Mouse (Mus musculus) heart, adult 8-10 months (tissue): ENCODE measurements around the gene Top2a. TPM values are rescaled to one million over a fixed set of nuclear protein-coding genes. Genes with fewer than 3 reads are reported as not detected.
A peak's percentile ranks its signal among the peaks of the same experiment; 100 is the strongest.

Source experiments
- DNase-seq: peaks from one replicate; pipeline ENCODE4 v3.0.0; 2022; ENCODE audit warnings: low spot score
- total RNA-seq, 4 experiments: library from RNA; stranded (reverse); gene quantifications; 2 replicates each; pipeline ENCODE4 v1.2.4; 2022

Gene Top2a
- total RNA-seq, 4 experiments from 2014 or later = 0.41 to 3.2 (median 0.94) TPM

GRCm38 (mm10) chr11:98964616-98965415 is 59.2 kb downstream of the Top2a start:
- DNase-seq = peak; percentile 65

- no peak for DNase-seq
These were observed 59.8 kb downstream of the Top2a start for GRCm38 (mm10) chr11:98964201-98964615.

GRCm38 (mm10) chr11:98963191-98964021 is 60.6 kb downstream of the Top2a start:
- DNase-seq = peak; percentile 88

GRCm38 (mm10) chr11:98962421-98963095 is 61.4 kb downstream of the Top2a start:
- no peak for DNase-seq

- DNase-seq = no peak
These were observed 62.2 kb downstream of the Top2a start for GRCm38 (mm10) chr11:98961766-98962165.

- no peak for DNase-seq
These were observed 62.9 kb downstream of the Top2a start for GRCm38 (mm10) chr11:98961051-98961592.

GRCm38 (mm10) chr11:98960313-98960906 is 63.6 kb downstream of the Top2a start:
- DNase-seq = peak; percentile 72

- peak; percentile 92 for DNase-seq
These were observed 64.3 kb downstream of the Top2a start for GRCm38 (mm10) chr11:98959437-98960312.

GRCm38 (mm10) chr11:98956340-98956739 is 67.6 kb downstream of the Top2a start:
- no peak for DNase-seq

GRCm38 (mm10) chr11:98955707-98956235 is 68.2 kb downstream of the Top2a start:
- no peak for DNase-seq

- no peak for DNase-seq
These were observed 68.9 kb downstream of the Top2a start for GRCm38 (mm10) chr11:98954801-98955706.

- peak; percentile 72 for DNase-seq
These were observed 69.6 kb downstream of the Top2a start for GRCm38 (mm10) chr11:98954373-98954772.

GRCm38 (mm10) chr11:98953835-98954320 is 70.1 kb downstream of the Top2a start:
- DNase-seq = no peak

GRCm38 (mm10) chr11:98953361-98953760 is 70.6 kb downstream of the Top2a start:
- DNase-seq = no peak

- DNase-seq = no peak
These were observed 71.3 kb downstream of the Top2a start for GRCm38 (mm10) chr11:98952736-98953135.

GRCm38 (mm10) chr11:98952111-98952510 is 71.9 kb downstream of the Top2a start:
- DNase-seq = no peak

GRCm38 (mm10) chr11:98951026-98951906 is 72.7 kb downstream of the Top2a start:
- DNase-seq = peak; percentile 90

GRCm38 (mm10) chr11:98950484-98950883 is 73.5 kb downstream of the Top2a start:
- DNase-seq = no peak
